Mouse (Mus musculus) adrenal gland, adult 2 months (tissue): ENCODE data around the gene Cyb5r1. TPM values are rescaled to one million over a fixed set of nuclear protein-coding genes. Genes with fewer than 3 reads are reported as not detected.

Source experiments
- DNase-seq: peaks from one replicate; pipeline ENCODE4 v3.0.0; 2021
- polyA plus RNA-seq: library from polyadenylated mRNA; depleted of rRNA; stranded (reverse); fragments of >200 nt; gene quantifications from 2 replicates; pipeline ENCODE4 v1.2.3, GENCODE M21; 2012; rRNA removed
- total RNA-seq, 2 experiments: library from RNA; stranded (reverse); gene quantifications; 2 replicates each; pipeline ENCODE4 v1.2.3; 2021

Gene Cyb5r1
- total and polyA plus RNA-seq, 3 experiments: 34.2 to 85.3 (median 82.9) TPM

GRCm38 (mm10) chr1:134460294-134461284, 55.2 kb downstream of the Cyb5r1 start:
- no peak for DNase-seq

Other genes with a start within 250 kb of the Cyb5r1 start
- gene Chil1, start 223.4 kb upstream of the Cyb5r1 start, total RNA-seq: 1 to 10 TPM; 1.1 to 1.6 TPM
- gene Chil1, start 223.4 kb upstream of the Cyb5r1 start, polyA plus RNA-seq: 0.20 and 0.57 TPM in 2 replicates
- gene Mybph, start 212.1 kb upstream of the Cyb5r1 start, total RNA-seq: under 1 TPM in 1 of 2 experiments, not detected in 1; 0.38 TPM
- gene Mybph, start 212.1 kb upstream of the Cyb5r1 start, polyA plus RNA-seq: 0.25 and 0.59 TPM in 2 replicates
- gene Adora1, start 170.1 kb upstream of the Cyb5r1 start, total RNA-seq: 100 to 1,000 TPM; 110 to 198 TPM
- 180 and 209 TPM in 2 replicates for gene Adora1, start 170.1 kb upstream of the Cyb5r1 start, polyA plus RNA-seq
- not detected for gene Myog, start 115.6 kb upstream of the Cyb5r1 start, total RNA-seq
- not detected in 2 replicates for gene Myog, start 115.6 kb upstream of the Cyb5r1 start, polyA plus RNA-seq
- gene Ppfia4, start 72.6 kb upstream of the Cyb5r1 start, total RNA-seq: 1 to 10 TPM in 1 of 2 experiments, under 1 TPM in 1; 0.86 to 1.5 TPM
- 6.8 and 8.0 TPM in 2 replicates for gene Ppfia4, start 72.6 kb upstream of the Cyb5r1 start, polyA plus RNA-seq
- gene Tmem183a, start 43.6 kb upstream of the Cyb5r1 start, total RNA-seq: 10 to 100 TPM; 50.0 to 55.4 TPM
- gene Tmem183a, start 43.6 kb upstream of the Cyb5r1 start, polyA plus RNA-seq: 37.4 and 40.7 TPM in 2 replicates
- not detected for gene 4933406M09Rik, start 19.6 kb upstream of the Cyb5r1 start, total RNA-seq
- gene 4933406M09Rik, start 19.6 kb upstream of the Cyb5r1 start, polyA plus RNA-seq: not detected in 2 replicates
- gene Adipor1, start 9.8 kb downstream of the Cyb5r1 start, total RNA-seq: 100 to 1,000 TPM; 123 to 129 TPM
- 328 and 482 TPM in 2 replicates for gene Adipor1, start 9.8 kb downstream of the Cyb5r1 start, polyA plus RNA-seq
- 10 to 100 TPM; 17.0 to 20.9 TPM for gene Klhl12, start 50.0 kb downstream of the Cyb5r1 start, total RNA-seq
- 3.6 and 4.7 TPM in 2 replicates for gene Klhl12, start 50.0 kb downstream of the Cyb5r1 start, polyA plus RNA-seq
- gene Rabif, start 89.1 kb downstream of the Cyb5r1 start, total RNA-seq: 10 to 100 TPM; 28.6 to 30.0 TPM
- gene Rabif, start 89.1 kb downstream of the Cyb5r1 start, polyA plus RNA-seq: 13.9 and 18.2 TPM in 2 replicates
- not detected for gene Mgat4e, start 144.1 kb downstream of the Cyb5r1 start, total RNA-seq
- not detected in 2 replicates for gene Mgat4e, start 144.1 kb downstream of the Cyb5r1 start, polyA plus RNA-seq
- 10 to 100 TPM; 36.0 TPM for gene Kdm5b, start 154.6 kb downstream of the Cyb5r1 start, total RNA-seq
- 22.3 and 23.5 TPM in 2 replicates for gene Kdm5b, start 154.6 kb downstream of the Cyb5r1 start, polyA plus RNA-seq
- gene Syt2, start 241.1 kb downstream of the Cyb5r1 start, total RNA-seq: under 1 TPM; 0.06 to 0.17 TPM
- gene Syt2, start 241.1 kb downstream of the Cyb5r1 start, polyA plus RNA-seq: 0.01 and 0.55 TPM in 2 replicates